In the genomic region with DNA sequence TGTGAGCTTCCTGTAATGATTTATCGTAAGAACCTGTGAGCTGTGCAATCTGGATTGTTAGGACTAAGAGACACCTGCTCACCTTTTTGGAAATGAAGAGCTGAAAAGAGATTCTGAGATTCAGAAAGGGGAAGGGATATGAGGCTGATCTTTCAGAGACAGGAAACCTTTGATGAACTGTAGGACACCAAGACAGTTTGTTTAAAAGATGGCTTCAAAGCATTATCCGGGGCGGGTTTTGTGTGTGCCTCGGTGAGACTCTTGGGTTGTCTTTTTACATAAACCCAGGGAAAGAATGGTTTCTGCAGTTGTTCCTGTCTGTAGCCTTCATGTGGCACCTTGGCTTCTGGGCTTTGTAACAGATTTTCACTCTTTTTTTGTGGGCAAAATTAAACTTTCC, we compare ENCODE assay signal across 20 mouse cellular contexts. TPM values are rescaled to one million over a fixed set of nuclear protein-coding genes. Genes with fewer than 3 reads are reported as not detected.
DNase-seq lines count a peak whose midpoint lies in the region; ATAC-seq lines count a peak whose summit lies in the region.
"Had no signal": no experiment of that assay in that cellular context is flagged by ENCODE, and none has a peak within 500 bp of the region (broad histone marks: within the 10 kb centered on the region; RNA-seq: fewer than 3 reads in every experiment).

No protein-coding gene starts in this region.

- no peaks in the 10 kb centered on the region for H3K27me3 ChIP-seq in limb, embryonic 11.5 days (ENCODE audit: control insufficient read depth, insufficient read depth, low read length)
- H3K27me3 ChIP-seq in limb, embryonic 10.5 days (ENCODE audit: low read depth, poor library complexity, severe bottlenecking) = 0 out of 2 replicates have a peak, but pooled peaks cover 5% of the 10 kb centered on the region
- no peaks in the 10 kb centered on the region for H3K27me3 ChIP-seq in midbrain, embryonic 14.5 days (ENCODE audit: control insufficient read depth, insufficient read depth, low read length)
- H3K27me3 ChIP-seq: embryonic facial prominence, embryonic 12.5 days; forebrain, embryonic 13.5 days; forebrain, embryonic 15.5 days had no signal

- no peak overlapping the region for H3K4me3 ChIP-seq in limb, embryonic 11.5 days (ENCODE audit: low read depth, low read length)
- no peak overlapping the region for H3K4me3 ChIP-seq in limb, embryonic 10.5 days
- no peak overlapping the region for H3K4me3 ChIP-seq in midbrain, embryonic 14.5 days (replicated peaks; ENCODE audit: low read depth, low read length)
- H3K4me3 ChIP-seq: embryonic facial prominence, embryonic 10.5 days; embryonic facial prominence, embryonic 12.5 days; forebrain, embryonic 13.5 days; forebrain, embryonic 15.5 days had no signal

- no peak overlapping the region for H3K27ac ChIP-seq in limb, embryonic 11.5 days (replicated peaks; ENCODE audit: low read depth, low read length)
- H3K27ac ChIP-seq in limb, embryonic 10.5 days = no peak overlapping the region
- H3K27ac ChIP-seq in midbrain, embryonic 14.5 days (replicated peaks; ENCODE audit: low read depth, low read length) = no peak overlapping the region
- H3K27ac ChIP-seq: embryonic facial prominence, embryonic 10.5 days; embryonic facial prominence, embryonic 12.5 days; forebrain, embryonic 13.5 days; forebrain, embryonic 15.5 days had no signal

- no peaks in the 10 kb centered on the region for H3K9me3 ChIP-seq in limb, embryonic 11.5 days (ENCODE audit: control insufficient read depth, low read length)
- no peaks in the 10 kb centered on the region for H3K9me3 ChIP-seq in limb, embryonic 10.5 days (replicated peaks)
- no peaks in the 10 kb centered on the region for H3K9me3 ChIP-seq in midbrain, embryonic 14.5 days (ENCODE audit: control insufficient read depth, low read length)
- H3K9me3 ChIP-seq: embryonic facial prominence, embryonic 10.5 days; embryonic facial prominence, embryonic 12.5 days; forebrain, embryonic 13.5 days; forebrain, embryonic 15.5 days had no signal

- peak; percentile 4 for DNase-seq in limb, embryonic 11.5 days (ENCODE audit: low spot score)
- no peak for DNase-seq in limb, embryonic 10.5 days (ENCODE audit: low spot score)
- DNase-seq in naive thymus-derived CD4-positive, alpha-beta T cell, adult 2 months (ENCODE audit: low read depth) = peak; percentile 9
- no peak for DNase-seq in midbrain, embryonic 14.5 days
- no peak for DNase-seq in spleen, postnatal 10 days (ENCODE audit: low spot score in 2 of 2)
- DNase-seq: adrenal gland, adult 8-10 months; adrenal gland, postnatal 14 days; adrenal gland, postnatal 36 days; cerebellum, adult 11-12 months; cerebellum, adult 2 months; cerebellum, adult 9-10 months; cerebellum, postnatal 10 days; cerebellum, postnatal 25 days; forebrain, postnatal 0 days had no signal

- WGBS in limb, embryonic 11.5 days = 75% methylated on average over 4 of the region's 4 CpGs
- WGBS in limb, embryonic 10.5 days = 74% methylated on average over 4 of the region's 4 CpGs
- 93% methylated on average over 4 of the region's 4 CpGs for WGBS in midbrain, embryonic 14.5 days

- no peak for ATAC-seq in limb, embryonic 11.5 days (ENCODE audit: insufficient number of reproducible peaks, low FRiP score, low TSS enrichment, low read depth)
- ATAC-seq in CD4-positive, CD25-positive, alpha-beta regulatory T cell, adult 4 months = peak; percentile 56
- ATAC-seq in activated CD4-positive, CD25-positive, alpha-beta regulatory T cell, adult 4 months = peak; percentile 36
- ATAC-seq in midbrain, embryonic 14.5 days (ENCODE audit: low FRiP score, low TSS enrichment) = no peak
- ATAC-seq: forebrain, embryonic 13.5 days; forebrain, embryonic 15.5 days; forebrain, postnatal 0 days had no signal

- peaks cover 7% of the 10 kb centered on the region; the same call in 1 of the 2 replicates for H3K4me1 ChIP-seq in limb, embryonic 11.5 days (ENCODE audit: control insufficient read depth, insufficient read depth, low read length)
- peaks cover 44% of the 10 kb centered on the region for H3K4me1 ChIP-seq in limb, embryonic 10.5 days
- H3K4me1 ChIP-seq in midbrain, embryonic 14.5 days (ENCODE audit: control insufficient read depth, insufficient read depth, low read length) = no peaks in the 10 kb centered on the region

- no peaks in the 10 kb centered on the region for H3K36me3 ChIP-seq in limb, embryonic 11.5 days (ENCODE audit: control insufficient read depth, insufficient read depth, low read length)
- no peaks in the 10 kb centered on the region for H3K36me3 ChIP-seq in limb, embryonic 10.5 days
- no peaks in the 10 kb centered on the region for H3K36me3 ChIP-seq in midbrain, embryonic 14.5 days (ENCODE audit: control insufficient read depth, insufficient read depth, low read length)
- H3K36me3 ChIP-seq: embryonic facial prominence, embryonic 10.5 days; embryonic facial prominence, embryonic 12.5 days; forebrain, embryonic 15.5 days had no signal

- H3K4me2 ChIP-seq in limb, embryonic 11.5 days (ENCODE audit: low read depth, severe bottlenecking) = no peak overlapping the region
- no peak overlapping the region for H3K4me2 ChIP-seq in midbrain, embryonic 14.5 days (ENCODE audit: low read length)
- H3K4me2 ChIP-seq: embryonic facial prominence, embryonic 12.5 days; forebrain, embryonic 13.5 days; forebrain, embryonic 15.5 days had no signal

- H3K9ac ChIP-seq in limb, embryonic 11.5 days (ENCODE audit: low read length) = no peak overlapping the region
- no peak overlapping the region for H3K9ac ChIP-seq in midbrain, embryonic 14.5 days (replicated peaks; ENCODE audit: low read length)
- H3K9ac ChIP-seq: embryonic facial prominence, embryonic 12.5 days; forebrain, embryonic 13.5 days; forebrain, embryonic 15.5 days; forebrain, postnatal 0 days had no signal

RNA-seq across cellular contexts. Expression of gene Erich3, which starts 30.2 kb away (rescaled TPM):
- polyA plus RNA-seq in limb, embryonic 11.5 days (2014; fragmentation: Nextera tagmentation; extraction: Ambion mirVana) = 0.08 and 0.23 TPM in 2 replicates
- 0.09 TPM in 1 of 2 replicates, not detected in the other for polyA plus RNA-seq in limb, embryonic 10.5 days (2016; fragmentation: Nextera tagmentation; extraction: Ambion mirVana)
- not detected for polyA plus RNA-seq in CD4-positive, CD25-positive, alpha-beta regulatory T cell, adult 4 months (2017; shearing (Covaris generic))
- polyA plus RNA-seq in activated CD4-positive, CD25-positive, alpha-beta regulatory T cell, adult 4 months (2017; shearing (Covaris generic)) = not detected
- polyA plus RNA-seq in midbrain, embryonic 14.5 days (2014; fragmentation: Nextera tagmentation; extraction: Ambion mirVana) = 1.0 and 2.7 TPM in 2 replicates

Comparison
In these comparisons a context has a peak if more than half of its experiments do, and no peak if none do; other contexts are left out.
1. DNase-seq: peak in limb, embryonic 11.5 days (single experiment) and naive thymus-derived CD4-positive, alpha-beta T cell, adult 2 months (single experiment); none in limb, embryonic 10.5 days (single experiment), midbrain, embryonic 14.5 days (single experiment) and spleen, postnatal 10 days (0 of 2).
2. ATAC-seq: peak in CD4-positive, CD25-positive, alpha-beta regulatory T cell, adult 4 months (single experiment) and activated CD4-positive, CD25-positive, alpha-beta regulatory T cell, adult 4 months (single experiment); none in limb, embryonic 11.5 days (single experiment) and midbrain, embryonic 14.5 days (single experiment).